In the genomic region with DNA sequence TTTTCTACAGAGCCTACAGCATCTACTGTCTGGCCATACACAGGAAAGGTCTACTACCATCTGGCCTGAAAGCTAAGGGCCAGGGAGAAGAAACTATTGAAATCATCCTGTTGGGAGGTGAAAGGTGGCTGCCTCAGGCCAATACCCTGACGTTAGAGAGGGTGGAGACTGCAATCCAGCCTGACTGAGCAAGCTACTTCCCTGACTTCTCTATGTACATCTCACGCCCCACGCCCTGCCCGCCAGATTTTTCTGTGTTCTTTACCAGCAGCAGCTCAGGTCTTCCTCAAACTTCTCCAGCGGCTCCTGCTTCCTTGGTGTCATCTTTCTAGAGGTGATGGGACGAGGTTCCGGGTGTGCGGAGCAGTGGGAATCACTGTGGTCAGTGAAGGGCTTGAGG, we compare ENCODE assay signal across 24 mouse cellular contexts. TPM values are rescaled to one million over a fixed set of nuclear protein-coding genes. Genes with fewer than 3 reads are reported as not detected.
DNase-seq lines count a peak whose midpoint lies in the region; ATAC-seq and TF ChIP-seq lines count a peak whose summit lies in the region.
"Had no signal": no experiment of that assay in that cellular context is flagged by ENCODE, and none has a peak within 500 bp of the region (broad histone marks: within the 10 kb centered on the region; RNA-seq: fewer than 3 reads in every experiment).

No protein-coding gene starts in this region.

- TF ChIP-seq CTCF in gastrocnemius, adult 2 months (IDR thresholded peaks at IDR 0.05), result no peak

- DNase-seq in gastrocnemius, adult 2 months, result no peak
- DNase-seq in gastrocnemius, postnatal 4 days (ENCODE audit: low spot score in 2 of 2), result no peak
- DNase-seq in heart, postnatal 14 days, result no peak
- DNase-seq in 3T3-L1 (ENCODE audit: low read depth, low spot score), result peak; percentile 47
- no peak for DNase-seq in right cerebral cortex, adult 18-20 months
- DNase-seq in adrenal gland, adult 18-20 months (ENCODE audit: low spot score in 2 of 2), result no peak
- DNase-seq: adrenal gland, postnatal 14 days; cerebellum, adult 11-12 months; cerebellum, postnatal 14 days; embryo, embryonic 11 days; midbrain, embryonic 14.5 days; right cerebral cortex, postnatal 25 days; thymus, postnatal 14 days had no signal

- H3K9me3 ChIP-seq in heart, embryonic 14.5 days (ENCODE audit: control insufficient read depth, low read length), result no peaks in the 10 kb centered on the region
- H3K9me3 ChIP-seq in heart, embryonic 16.5 days (replicated peaks; ENCODE audit: control insufficient read depth, low read length), result no peaks in the 10 kb centered on the region
- H3K9me3 ChIP-seq: embryonic facial prominence, embryonic 15.5 days; limb, embryonic 12.5 days; lung, embryonic 15.5 days had no signal

- H3K27me3 ChIP-seq in heart, embryonic 14.5 days (ENCODE audit: control insufficient read depth, insufficient read depth, low read length), result no peaks in the 10 kb centered on the region
- H3K27me3 ChIP-seq in heart, embryonic 16.5 days (ENCODE audit: control insufficient read depth, insufficient read depth, low read length), result no peaks in the 10 kb centered on the region
- H3K27me3 ChIP-seq: CH12.LX; embryonic facial prominence, embryonic 15.5 days; limb, embryonic 12.5 days; lung, embryonic 15.5 days had no signal

- no peak overlapping the region for H3K9ac ChIP-seq in heart, embryonic 14.5 days (ENCODE audit: low read length)
- H3K9ac ChIP-seq in heart, embryonic 16.5 days (ENCODE audit: low read length), result no peak overlapping the region
- H3K9ac ChIP-seq: embryonic facial prominence, embryonic 15.5 days; limb, embryonic 12.5 days; liver, embryonic 14.5 days; lung, embryonic 15.5 days had no signal

- peaks cover 64 to 82% of the 10 kb centered on the region in 2 experiments for H3K4me1 ChIP-seq in heart, embryonic 14.5 days (ENCODE audit: control insufficient read depth in 2 of 2, insufficient read depth in 2 of 2, low read length in 2 of 2)
- H3K4me1 ChIP-seq in heart, embryonic 16.5 days (ENCODE audit: control insufficient read depth, insufficient read depth, low read length), result peaks cover 68% of the 10 kb centered on the region

- no peak overlapping the region for H3K4me3 ChIP-seq in gastrocnemius, adult 2 months
- H3K4me3 ChIP-seq in heart, embryonic 14.5 days (ENCODE audit: control insufficient read depth in 1 of 2, insufficient read depth in 1 of 2, low read depth in 1 of 2, low read length in 2 of 2), result no peak overlapping the region
- no peak overlapping the region for H3K4me3 ChIP-seq in heart, embryonic 16.5 days (ENCODE audit: low read length)
- H3K4me3 ChIP-seq: embryonic facial prominence, embryonic 15.5 days; limb, embryonic 12.5 days; lung, embryonic 15.5 days; myocyte had no signal

- no peak for ATAC-seq in heart, embryonic 14.5 days (ENCODE audit: insufficient number of reproducible peaks, insufficient read depth, low FRiP score, low read depth)
- no peak for ATAC-seq in heart, embryonic 16.5 days (replicated peaks; ENCODE audit: extremely low read depth, insufficient read depth, low FRiP score)
- ATAC-seq: hindbrain, postnatal 0 days; intestine, postnatal 0 days had no signal

- H3K36me3 ChIP-seq in heart, embryonic 14.5 days (ENCODE audit: control insufficient read depth, insufficient read depth, low read length), result no peaks in the 10 kb centered on the region
- 0 out of 2 replicates have a peak, but pooled peaks cover 3% of the 10 kb centered on the region for H3K36me3 ChIP-seq in heart, embryonic 16.5 days (ENCODE audit: control insufficient read depth, insufficient read depth)
- H3K36me3 ChIP-seq: embryonic facial prominence, embryonic 15.5 days; limb, embryonic 12.5 days; lung, embryonic 15.5 days had no signal

- 69% methylated on average over 8 of the region's 8 CpGs for WGBS in heart, embryonic 14.5 days
- 71% methylated on average over 8 of the region's 8 CpGs for WGBS in heart, embryonic 16.5 days

- no peak overlapping the region for H3K4me2 ChIP-seq in heart, embryonic 14.5 days (ENCODE audit: low read length)
- H3K4me2 ChIP-seq in heart, embryonic 16.5 days (ENCODE audit: low read depth, low read length), result no peak overlapping the region
- H3K4me2 ChIP-seq: embryonic facial prominence, embryonic 15.5 days; limb, embryonic 12.5 days; lung, embryonic 15.5 days had no signal

- intact Hi-C loops in gastrocnemius, adult 2 months (cut with DNase I), result loop anchor here (5.0 kb wide), 2 partner anchors 57 to 88 kb away; a partner anchor contains a TSS
- intact Hi-C loops in heart, postnatal 14 days (cut with DNase I), result loop anchor here (5.0 kb wide), 2 partner anchors 43 to 88 kb away; no protein-coding TSS in a partner anchor

- peak overlapping the region; percentile 85 for H3K27ac ChIP-seq in gastrocnemius, adult 2 months
- peak overlapping the region; percentile 83 to 92 for H3K27ac ChIP-seq in heart, embryonic 14.5 days (replicated peaks in 1 of 2; ENCODE audit: control insufficient read depth in 1 of 2, insufficient read depth in 1 of 2, low read depth in 2 of 2, low read length in 2 of 2)
- peak overlapping the region; percentile 96 for H3K27ac ChIP-seq in heart, embryonic 16.5 days (ENCODE audit: low read length)
- H3K27ac ChIP-seq: embryonic facial prominence, embryonic 15.5 days; hindbrain, postnatal 0 days; kidney, postnatal 0 days; limb, embryonic 12.5 days; liver, embryonic 14.5 days; lung, embryonic 15.5 days had no signal

RNA-seq across cellular contexts. Expression of a gene that starts 58.4 kb away (rescaled TPM):
- 10 to 100 TPM in 1 of 2 experiments, 1 to 10 TPM in 1; 8.0 to 12.8 TPM for total RNA-seq in gastrocnemius, adult 2 months (2021)
- total RNA-seq in gastrocnemius, postnatal 4 days (2021), result 10 to 100 TPM; 28.8 to 34.6 TPM
- 28.9 and 33.3 TPM in 2 replicates for polyA plus RNA-seq in heart, embryonic 14.5 days (2014; fragmentation: Nextera tagmentation; extraction: Ambion mirVana)
- total RNA-seq in heart, postnatal 14 days (2021), result 10 to 100 TPM; 67.5 to 70.7 TPM
- 21.6 and 21.7 TPM in 2 replicates for polyA plus RNA-seq in heart, embryonic 16.5 days (2015; fragmentation: Nextera tagmentation; extraction: Ambion mirVana)
- total RNA-seq in adrenal gland, adult 18-20 months (2021), result 10 to 100 TPM; 18.8 to 21.2 TPM
